Mouse (Mus musculus): ENCODE measurements around the gene Fam133b.
"Not testable (repeated sequence)": the region's sequence is repeated elsewhere in the genome, so short reads cannot be mapped to it uniquely, and the experiment has no call there.

Fam133b gene

DNA sequence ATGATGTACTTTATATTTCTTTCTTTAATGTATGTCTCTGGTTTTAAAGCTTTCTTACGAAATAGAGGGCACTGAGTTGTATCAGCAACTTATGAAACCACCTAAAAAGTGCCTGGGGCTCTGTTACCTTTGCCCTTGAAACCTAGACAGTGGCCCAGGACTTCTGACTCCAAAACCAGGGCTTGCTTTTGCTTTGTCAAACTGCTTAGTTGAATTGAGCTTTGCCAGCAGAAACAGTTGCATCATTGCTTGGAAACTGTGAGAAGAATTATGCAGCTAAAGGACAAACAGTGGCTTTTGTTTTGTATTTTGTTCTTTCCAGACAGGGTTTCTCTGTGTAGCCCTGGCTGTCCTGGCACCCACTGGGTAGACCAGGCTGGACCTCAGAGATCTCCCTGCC is 56.7 kb downstream of the Fam133b start:
- no peak for DNase-seq (ENCODE audit: low spot score)

DNA sequence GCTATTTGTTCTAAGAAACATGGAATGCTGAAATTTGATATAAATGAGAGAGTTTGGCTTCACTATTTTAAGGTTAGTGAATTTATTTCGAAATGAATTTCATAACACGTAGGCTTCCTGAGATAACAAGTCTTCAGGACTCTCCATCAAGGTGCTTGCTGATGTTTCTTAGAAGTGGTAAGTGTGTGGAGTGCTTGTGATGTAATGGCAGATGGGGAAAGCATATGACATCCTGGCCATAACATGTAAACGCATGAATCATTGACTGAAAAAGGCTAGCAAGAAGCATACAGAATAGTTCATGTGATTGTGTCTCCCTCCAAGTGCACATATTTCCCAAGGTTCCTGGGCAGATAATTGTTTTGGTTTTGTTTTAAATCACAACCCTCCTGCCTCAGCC is 57.2 kb downstream of the Fam133b start:
- DNase-seq (ENCODE audit: low spot score), result no peak

DNA sequence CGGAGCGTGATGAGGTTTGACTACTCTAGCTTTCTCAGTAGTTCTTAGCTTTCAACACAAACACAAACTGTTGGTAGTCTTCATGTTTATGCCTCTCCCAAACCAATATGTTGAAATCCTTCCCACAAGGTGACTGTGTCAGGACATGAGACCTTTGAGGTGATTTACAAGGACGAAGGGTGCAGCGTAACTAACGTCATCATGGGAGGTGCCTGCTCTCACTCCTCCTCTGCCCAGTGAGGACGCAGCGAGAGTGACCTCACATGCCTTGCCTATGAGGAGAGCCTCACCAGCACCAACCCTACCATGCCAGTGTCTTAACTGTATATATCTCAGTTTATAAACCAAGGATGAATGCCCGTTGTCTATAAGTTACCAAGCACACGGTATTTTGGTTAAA is 63.5 kb downstream of the Fam133b start:
- DNase-seq (ENCODE audit: low spot score), result no peak

DNA sequence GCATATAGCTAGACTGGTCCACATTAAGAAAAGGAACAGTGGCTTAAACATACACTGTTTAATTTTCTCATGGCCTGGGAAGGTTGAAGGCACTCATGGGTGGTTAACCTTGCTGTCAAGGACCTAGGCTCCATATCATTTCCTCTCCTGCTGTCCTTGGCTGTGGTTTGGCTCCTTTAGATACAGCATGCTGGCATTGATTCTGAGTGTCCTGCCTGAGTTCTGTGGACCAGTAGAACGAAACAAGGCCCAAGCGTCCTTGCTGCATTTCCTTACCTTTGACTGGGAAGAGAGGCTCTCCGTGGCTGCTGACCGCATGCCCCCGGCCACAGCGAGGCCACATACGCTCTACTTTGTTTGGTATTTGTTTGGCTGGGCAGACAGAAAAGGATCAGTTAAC is 65.6 kb downstream of the Fam133b start:
- DNase-seq (ENCODE audit: low spot score), result no peak

DNA sequence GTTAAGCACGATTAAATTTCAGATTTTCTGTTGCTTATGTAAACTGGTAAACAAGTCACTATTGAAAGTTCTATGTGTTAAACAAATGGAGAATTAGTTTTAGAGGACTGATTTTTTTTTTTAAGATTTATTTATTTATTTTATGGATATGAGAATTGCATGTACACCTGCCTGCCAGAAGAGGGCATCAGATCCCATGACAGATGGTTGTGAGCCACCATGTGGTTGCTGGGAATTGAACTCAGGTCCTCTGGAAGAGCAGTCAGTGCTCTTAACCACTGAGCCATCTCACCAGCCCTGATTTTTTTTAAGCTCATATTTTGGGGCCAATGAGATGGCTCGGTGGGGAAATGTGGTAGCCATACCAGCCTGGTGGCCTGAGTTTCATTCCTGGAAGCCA is 68.2 kb downstream of the Fam133b start:
- not testable (repeated sequence) for DNase-seq (ENCODE audit: low spot score)

All from urinary bladder, postnatal 14 days (tissue).